Mouse (Mus musculus) left cerebral cortex, postnatal 25 days (tissue): Measurements from ENCODE around the gene Bmp2k. TPM values are rescaled to one million over a fixed set of nuclear protein-coding genes. Genes with fewer than 3 reads are reported as not detected.
A peak's percentile ranks its signal among the peaks of the same experiment; 100 is the strongest.
"Not testable (repeated sequence)": the region's sequence is repeated elsewhere in the genome, so short reads cannot be mapped to it uniquely, and the experiment has no call there.

Experiments used
- DNase-seq, 2 experiments: peaks; one replicate each; pipeline ENCODE4 v3.0.0; 2022; ENCODE audit warnings: low spot score in 2 of 2, mixed read lengths in 1 of 2
- intact Hi-C: fragments of 180-260 bp; cut with DNase I; formaldehyde crosslinking; loops from one replicate; pipeline ENCODE4 v1.15.1; 2025
- total RNA-seq, 2 experiments: library from RNA; stranded (reverse); gene quantifications; 2 replicates each; pipeline ENCODE4 v1.2.3; 2021

Gene Bmp2k
- total RNA-seq, 2 experiments from 2014 or later = 12.7 to 13.2 TPM

GRCm38 (mm10) chr5:96997802-96998565, 495 bp downstream of the Bmp2k start:
- intact Hi-C loops = loop anchor here (2.0 kb wide), 1 partner anchor 83 kb away; no protein-coding TSS in a partner anchor
- DNase-seq = peak; percentile 14 to 32

- DNase-seq = no peak
- intact Hi-C loops = no loop called here
These were observed 1.0 kb downstream of the Bmp2k start for GRCm38 (mm10) chr5:96998566-96998907.

GRCm38 (mm10) chr5:96999601-97000000, 2.1 kb downstream of the Bmp2k start:
- no peak for DNase-seq
- intact Hi-C loops = no loop called here

- DNase-seq = no peak
- intact Hi-C loops = no loop called here
These were observed 3.0 kb downstream of the Bmp2k start for GRCm38 (mm10) chr5:97000524-97000923.

GRCm38 (mm10) chr5:97001153-97001552, 3.7 kb downstream of the Bmp2k start:
- intact Hi-C loops = no loop called here
- no peak for DNase-seq

GRCm38 (mm10) chr5:97001571-97001970, 4.1 kb downstream of the Bmp2k start:
- no peak for DNase-seq

GRCm38 (mm10) chr5:97002336-97002735, 4.8 kb downstream of the Bmp2k start:
- no peak for DNase-seq
- intact Hi-C loops = no loop called here

More at GRCm38 (mm10) chr5:97001571-97001970, 4.1 kb downstream of the Bmp2k start:
- intact Hi-C loops = no loop called here

- intact Hi-C loops = no loop called here
- DNase-seq = no peak
These were observed 5.4 kb downstream of the Bmp2k start for GRCm38 (mm10) chr5:97002937-97003336.

- intact Hi-C loops = no loop called here
- no peak for DNase-seq
These were observed 6.9 kb downstream of the Bmp2k start for GRCm38 (mm10) chr5:97004178-97005030.

- no peak for DNase-seq
- intact Hi-C loops = no loop called here
These were observed 8.4 kb downstream of the Bmp2k start for GRCm38 (mm10) chr5:97005891-97006290.

- no peak for DNase-seq
- intact Hi-C loops = no loop called here
These were observed 9.4 kb downstream of the Bmp2k start for GRCm38 (mm10) chr5:97006929-97007328.

GRCm38 (mm10) chr5:97007496-97007895, 10.0 kb downstream of the Bmp2k start:
- no peak for DNase-seq
- intact Hi-C loops = no loop called here

GRCm38 (mm10) chr5:97009140-97009539, 11.7 kb downstream of the Bmp2k start:
- DNase-seq, intact Hi-C loops: not testable (repeated sequence)

- DNase-seq = no peak
- intact Hi-C loops = no loop called here
These were observed 12.3 kb downstream of the Bmp2k start for GRCm38 (mm10) chr5:97009601-97010335.

GRCm38 (mm10) chr5:97015781-97016508, 18.5 kb downstream of the Bmp2k start:
- intact Hi-C loops = no loop called here
- DNase-seq = no peak

- intact Hi-C loops = no loop called here
- peak in 1 of 2 experiments; percentile 9 for DNase-seq
These were observed 19.5 kb downstream of the Bmp2k start for GRCm38 (mm10) chr5:97016842-97017577.

GRCm38 (mm10) chr5:97022305-97023278, 25.1 kb downstream of the Bmp2k start:
- intact Hi-C loops = no loop called here
- no peak for DNase-seq

- intact Hi-C loops = no loop called here
- no peak for DNase-seq
These were observed 27.3 kb downstream of the Bmp2k start for GRCm38 (mm10) chr5:97024834-97025233.
